17 mouse cellular contexts compared by ENCODE assay signal in the genomic region with DNA sequence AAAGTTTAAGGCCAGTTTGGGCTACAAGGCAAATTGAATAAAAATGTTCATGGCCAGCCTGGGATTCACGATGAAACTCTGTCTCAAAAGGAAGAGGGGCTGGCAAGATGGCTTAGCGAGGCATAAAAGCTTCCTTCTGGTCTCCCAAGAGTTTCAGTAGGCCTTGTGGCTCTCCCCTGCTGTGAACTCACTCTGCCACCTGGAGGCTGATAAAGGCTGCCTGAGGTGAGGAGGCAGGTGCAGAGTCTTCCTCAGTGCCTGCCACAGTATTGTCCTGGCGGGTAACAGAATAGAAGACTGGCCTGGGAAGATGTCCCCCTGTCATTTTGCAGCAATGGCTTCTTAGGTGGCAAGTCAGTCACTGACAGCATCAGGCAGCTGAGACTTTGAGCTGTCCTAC. TPM values are rescaled to one million over a fixed set of nuclear protein-coding genes. Genes with fewer than 3 reads are reported as not detected.
DNase-seq lines count a peak whose midpoint lies in the region; ATAC-seq and TF ChIP-seq lines count a peak whose summit lies in the region.
"Had no signal": no experiment of that assay in that cellular context is flagged by ENCODE, and none has a peak within 500 bp of the region (broad histone marks: within the 10 kb centered on the region; RNA-seq: fewer than 3 reads in every experiment).

No protein-coding gene starts in this region.

- TF ChIP-seq EP300 in CH12.LX (IDR thresholded peaks at IDR 0.05; ENCODE audit: low read length) = no peak

- H3K79me2 ChIP-seq in CH12.LX (replicated peaks; ENCODE audit: control insufficient read depth, extremely low read depth, insufficient read depth, poor library complexity, severe bottlenecking) = no peaks in the 10 kb centered on the region

- TF ChIP-seq RAD21 in CH12.LX (IDR thresholded peaks at IDR 0.05; ENCODE audit: low read depth, low read length) = peak; percentile 51

- no peaks in the 10 kb centered on the region for H3K36me3 ChIP-seq in heart, embryonic 11.5 days (ENCODE audit: control insufficient read depth, insufficient read depth, low read length)
- no peaks in the 10 kb centered on the region for H3K36me3 ChIP-seq in CH12.LX (replicated peaks in 1 of 2; ENCODE audit: control insufficient read depth in 1 of 2, insufficient read depth in 1 of 2, low read length in 1 of 2)
- H3K36me3 ChIP-seq in embryonic facial prominence, embryonic 10.5 days (replicated peaks) = no peaks in the 10 kb centered on the region

- H3K27me3 ChIP-seq in heart, embryonic 11.5 days (ENCODE audit: control insufficient read depth, insufficient read depth, low read length) = no peaks in the 10 kb centered on the region
- H3K27me3 ChIP-seq in CH12.LX (replicated peaks) = peaks cover 79% of the 10 kb centered on the region
- H3K27me3 ChIP-seq in embryonic facial prominence, embryonic 10.5 days (replicated peaks; ENCODE audit: low read depth, poor library complexity, severe bottlenecking) = no peaks in the 10 kb centered on the region

- intact Hi-C loops in heart, postnatal 25 days (cut with DNase I) = no loop called here

- in situ Hi-C loops in CH12.LX (cut with MboI; ENCODE audit: low pct_ligation_motif_present, low pct_unique_long_range_greater_than_20kb, low sequenced_read_pairs) = no loop called here

- 62% methylated on average over 3 of the region's 3 CpGs for WGBS in heart, embryonic 11.5 days (ENCODE audit: insufficient replicate concordance)
- WGBS in embryonic facial prominence, embryonic 10.5 days = 51% methylated on average over 3 of the region's 3 CpGs

- H3K4me3 ChIP-seq in heart, embryonic 11.5 days (ENCODE audit: low read depth, low read length) = no peak overlapping the region
- no peak overlapping the region for H3K4me3 ChIP-seq in CH12.LX (replicated peaks in 1 of 3; ENCODE audit: low read depth in 2 of 3, low read length in 2 of 3, poor library complexity in 1 of 3)
- H3K4me3 ChIP-seq in embryonic facial prominence, embryonic 10.5 days = no peak overlapping the region

- no peaks in the 10 kb centered on the region for H3K9me3 ChIP-seq in heart, embryonic 11.5 days (replicated peaks; ENCODE audit: control insufficient read depth, low read length)
- no peaks in the 10 kb centered on the region for H3K9me3 ChIP-seq in CH12.LX (replicated peaks; ENCODE audit: low read length)
- no peaks in the 10 kb centered on the region for H3K9me3 ChIP-seq in embryonic facial prominence, embryonic 10.5 days

- peaks cover 61% of the 10 kb centered on the region for H3K4me1 ChIP-seq in heart, embryonic 11.5 days (ENCODE audit: control insufficient read depth, insufficient read depth, low read length)
- peaks cover 7 to 27% of the 10 kb centered on the region in 2 experiments; a peak in 3 of 4 replicates for H3K4me1 ChIP-seq in CH12.LX (ENCODE audit: control insufficient read depth in 1 of 2, insufficient read depth in 2 of 2)
- peaks cover 98% of the 10 kb centered on the region for H3K4me1 ChIP-seq in embryonic facial prominence, embryonic 10.5 days

- peak overlapping the region; percentile 7; the same call in 1 of the 2 replicates for H3K27ac ChIP-seq in heart, embryonic 11.5 days (ENCODE audit: low read depth, low read length)
- H3K27ac ChIP-seq in CH12.LX (ENCODE audit: insufficient read depth, low read depth) = no peak overlapping the region
- peak overlapping the region; percentile 91; the same call in 1 of the 2 replicates for H3K27ac ChIP-seq in embryonic facial prominence, embryonic 10.5 days (replicated peaks)

- DNase-seq in heart, postnatal 25 days (ENCODE audit: low spot score) = no peak
- DNase-seq in kidney, postnatal 10 days = peak; percentile 22
- no peak for DNase-seq in kidney, postnatal 36 days
- no peak for DNase-seq in CH12.LX (ENCODE audit: extremely low read depth)
- DNase-seq in embryonic facial prominence, embryonic 10.5 days (ENCODE audit: low spot score) = no peak
- no peak for DNase-seq in layer of hippocampus, adult 18-20 months (ENCODE audit: low spot score in 2 of 2)
- DNase-seq in ovary, adult 18-20 months (ENCODE audit: low spot score) = no peak
- DNase-seq: adrenal gland, postnatal 36 days; cerebellum, postnatal 10 days; forebrain, postnatal 0 days; layer of hippocampus, adult 9-11 months; spleen, adult 18-20 months had no signal

- TF ChIP-seq POLR2A in CH12.LX (IDR thresholded peaks at IDR 0.05; ENCODE audit: low read depth, low read length) = no peak

- TF ChIP-seq CTCF in CH12.LX (conservative IDR thresholded peaks at IDR 0.05 in 1 of 2, IDR thresholded peaks at IDR 0.05 in 1 of 2; ENCODE audit: low read depth in 2 of 2, low read length in 2 of 2) = peak in 1 of 2 experiments; percentile 56; a peak in 2 of 4 replicates

- 0 out of 2 replicates have a peak overlapping the region, but pooled peaks have one; percentile 34 for H3K9ac ChIP-seq in heart, embryonic 11.5 days (ENCODE audit: low read depth, low read length)
- no peak overlapping the region for H3K9ac ChIP-seq in CH12.LX (ENCODE audit: insufficient read depth, low read depth)
- H3K9ac ChIP-seq: forebrain, postnatal 0 days had no signal

- ATAC-seq in heart, embryonic 11.5 days (replicated peaks; ENCODE audit: insufficient number of reproducible peaks, low FRiP score, low TSS enrichment) = no peak
- ATAC-seq: forebrain, postnatal 0 days; intestine, embryonic 16.5 days had no signal

- H3K4me2 ChIP-seq in heart, embryonic 11.5 days = no peak overlapping the region
- no peak overlapping the region for H3K4me2 ChIP-seq in CH12.LX (ENCODE audit: insufficient read depth, low read depth, poor library complexity, severe bottlenecking)

- dilution Hi-C loops in CH12.LX (cut with MboI; ENCODE audit: extremely low pct_ligation_motif_present, extremely low pct_unique_long_range_greater_than_20kb, low sequenced_read_pairs) = no loop called here

TF ChIP-seq in CH12.LX, 34 proteins besides CTCF, POLR2A, EP300 and RAD21:
- TF ChIP-seq SIN3A (IDR thresholded peaks at IDR 0.05; ENCODE audit: low read length) (no peak), SMC3 (IDR thresholded peaks at IDR 0.05; ENCODE audit: low read depth, low read length) (peak; percentile 45)

RNA-seq across cellular contexts. Expression of gene Gm21969, which starts 20.1 kb away (rescaled TPM):
- polyA plus RNA-seq in heart, embryonic 11.5 days (2014; fragmentation: Nextera tagmentation; extraction: Ambion mirVana) = not detected in 2 replicates
- not detected for total RNA-seq in heart, postnatal 25 days (2021)
- total RNA-seq in CH12.LX (2012; rRNA removed) = not detected in 2 replicates
- total RNA-seq in CH12.LX (2014; rRNA removed) = not detected in 2 replicates
- not detected in 2 replicates for polyA plus RNA-seq in CH12.LX (2012; ENCODE audit: insufficient read length, low read depth)
- polyA plus RNA-seq in embryonic facial prominence, embryonic 10.5 days (2016; fragmentation: Nextera tagmentation; extraction: Ambion mirVana) = not detected in 2 replicates
- not detected for total RNA-seq in layer of hippocampus, adult 18-20 months (2021)
- total RNA-seq: adrenal gland, postnatal 36 days; forebrain, postnatal 0 days; left cerebral cortex, postnatal 36 days had no signal
- polyA plus RNA-seq: embryonic facial prominence, embryonic 14.5 days; forebrain, postnatal 0 days; gonadal fat pad, adult 2 months; intestine, embryonic 16.5 days had no signal

RNA-seq across cellular contexts. Expression of gene Aldh4a1, which starts 39.8 kb away (rescaled TPM):
- polyA plus RNA-seq in heart, embryonic 11.5 days (2014; fragmentation: Nextera tagmentation; extraction: Ambion mirVana) = 11.8 and 16.7 TPM in 2 replicates
- total RNA-seq in heart, postnatal 25 days (2021) = 10 to 100 TPM; 64.1 to 68.5 TPM
- total RNA-seq in CH12.LX (2012; rRNA removed) (14.3 and 18.0 TPM in 2 replicates), CH12.LX (2014; rRNA removed) (5.5 and 6.5 TPM in 2 replicates)
- 6.1 and 6.5 TPM in 2 replicates for polyA plus RNA-seq in CH12.LX (2012; ENCODE audit: insufficient read length, low read depth)
- polyA plus RNA-seq in embryonic facial prominence, embryonic 10.5 days (2016; fragmentation: Nextera tagmentation; extraction: Ambion mirVana) = 24.4 and 25.1 TPM in 2 replicates
- 10 to 100 TPM; 19.6 to 21.4 TPM for total RNA-seq in layer of hippocampus, adult 18-20 months (2021)

RNA-seq across cellular contexts. Expression of gene Iffo2, which starts 52.6 kb away (rescaled TPM):
- polyA plus RNA-seq in heart, embryonic 11.5 days (2014; fragmentation: Nextera tagmentation; extraction: Ambion mirVana) = 2.2 and 2.7 TPM in 2 replicates
- total RNA-seq in heart, postnatal 25 days (2021) = 1 to 10 TPM; 5.5 to 6.0 TPM
- total RNA-seq in CH12.LX (2012; rRNA removed) (2.1 and 3.0 TPM in 2 replicates), CH12.LX (2014; rRNA removed) (0.28 and 0.38 TPM in 2 replicates)
- polyA plus RNA-seq in CH12.LX (2012; ENCODE audit: insufficient read length, low read depth) = 0.42 and 0.60 TPM in 2 replicates
- 4.2 and 4.3 TPM in 2 replicates for polyA plus RNA-seq in embryonic facial prominence, embryonic 10.5 days (2016; fragmentation: Nextera tagmentation; extraction: Ambion mirVana)
- total RNA-seq in layer of hippocampus, adult 18-20 months (2021) = 10 to 100 TPM; 18.6 to 19.2 TPM
